Mouse (Mus musculus) heart, adult 10 weeks (tissue): ENCODE data around the gene Gm4969. TPM values are rescaled to one million over a fixed set of nuclear protein-coding genes. Genes with fewer than 3 reads are reported as not detected.

Experiments used
- polyA plus RNA-seq: library from polyadenylated mRNA; stranded (reverse); fragments of 350-450 nt; fragmentation: Illumina TruSeq; extraction: RNeasy Lipid Tissue Mini Kit (QIAGEN cat#74804); gene quantifications from one replicate; pipeline ENCODE4 v1.2.3, GENCODE M21; 2014; ENCODE audit warnings: low read depth, low replicate concordance

Gene Gm4969
- polyA plus RNA-seq = not detected

DNA sequence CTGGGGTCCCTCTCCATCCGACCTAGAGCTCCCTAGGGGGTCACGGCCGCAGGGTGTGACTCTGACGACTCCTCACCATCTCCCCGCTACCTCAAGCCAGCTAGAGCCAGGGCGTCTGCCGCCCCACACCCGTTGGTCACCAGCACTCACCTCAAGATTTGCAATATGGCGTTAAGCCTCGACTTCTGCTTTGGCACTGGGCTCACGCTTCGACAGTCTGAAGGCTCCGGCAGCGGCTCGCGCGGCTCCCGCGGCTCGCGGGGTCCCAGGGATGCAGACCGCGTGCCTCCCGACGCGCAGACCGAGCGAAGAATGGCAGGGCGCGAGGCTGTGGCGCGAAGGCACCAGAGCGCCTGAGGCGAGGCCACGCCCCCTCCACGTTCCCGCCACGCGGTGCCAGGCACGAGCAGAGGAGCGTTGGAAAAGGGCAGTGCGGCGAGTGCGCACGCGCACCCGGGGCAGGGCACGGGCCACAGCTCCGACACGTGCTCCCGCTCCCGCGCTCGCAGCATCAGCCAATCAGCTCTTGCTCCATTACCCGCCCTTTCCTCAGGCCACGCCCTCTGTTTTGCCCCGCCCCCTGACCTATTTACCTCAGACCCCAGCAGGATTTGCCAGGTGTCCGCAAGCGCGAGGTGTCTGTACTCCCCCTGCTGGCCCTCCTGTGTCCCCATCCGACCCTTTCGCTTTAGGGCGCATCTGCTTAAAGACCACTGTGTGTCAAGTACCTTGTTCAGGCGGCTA, at the start of gene Gm4969:
Gm4969 (minus strand) TSS at position 341 of the 744 bp plus-strand sequence.

DNA sequence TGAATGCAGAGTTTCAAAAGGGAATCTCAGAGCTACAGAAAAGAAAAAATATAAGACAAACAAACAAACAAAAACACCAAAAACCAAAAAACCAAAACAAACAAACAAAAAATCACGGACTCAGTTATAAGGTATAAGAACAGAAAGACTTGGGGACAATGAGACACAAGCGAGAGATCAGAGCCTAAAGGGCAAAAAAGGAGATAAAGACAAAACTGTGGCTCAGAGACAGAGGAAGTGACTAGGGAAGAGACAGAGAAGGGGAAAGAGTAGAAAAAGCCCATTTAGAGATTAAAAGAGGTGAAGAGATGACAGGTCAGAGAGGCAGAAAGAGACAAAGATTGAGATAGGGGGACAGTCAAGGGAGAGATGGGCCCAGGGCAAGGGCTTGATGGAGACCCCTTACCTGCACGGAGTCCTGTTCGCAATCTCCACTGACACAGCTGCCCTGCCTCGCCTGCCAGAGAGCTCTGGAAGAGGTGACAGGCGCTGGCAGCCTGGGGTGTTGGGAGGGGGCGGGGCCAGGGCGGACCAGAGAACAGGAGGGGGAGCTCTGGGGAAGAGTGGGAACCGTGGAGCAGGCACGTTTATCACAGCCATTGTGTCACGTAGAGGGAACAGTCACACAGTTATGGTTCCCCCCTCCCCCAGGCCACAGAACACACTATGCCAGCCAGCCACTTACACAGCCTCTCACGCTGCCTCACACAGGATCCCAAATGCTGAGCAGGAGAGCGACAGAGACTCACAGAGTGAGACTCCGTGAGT, 47.7 kb upstream of the Gm4969 start, which contains the start of gene Gipr:
Gipr (minus strand) TSS at position 472 of the 768 bp plus-strand sequence.

DNA sequence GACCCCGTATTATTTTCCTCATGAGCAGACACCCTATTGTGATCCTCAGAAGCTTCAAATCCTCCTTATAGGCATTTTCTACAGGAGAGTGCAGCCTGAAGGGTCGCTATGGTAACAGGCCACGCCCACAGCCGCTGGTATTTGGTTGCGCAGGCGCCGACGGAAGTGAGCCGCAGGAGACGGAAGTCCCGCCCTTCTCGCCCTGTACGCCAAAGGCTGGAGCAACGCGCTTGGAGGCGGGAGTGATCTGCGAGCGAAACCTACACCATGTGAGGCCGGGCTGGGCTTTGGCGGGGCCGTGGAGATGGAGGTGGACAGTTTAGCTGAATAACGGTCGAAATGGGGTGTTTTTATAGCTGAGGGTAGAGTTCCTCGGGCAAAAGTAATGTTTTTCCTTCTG, 31.5 kb upstream of the Gm4969 start, which contains the start of gene Snrpd2:
Snrpd2 (plus strand) TSS at position 97 of the 400 bp plus-strand sequence.

DNA sequence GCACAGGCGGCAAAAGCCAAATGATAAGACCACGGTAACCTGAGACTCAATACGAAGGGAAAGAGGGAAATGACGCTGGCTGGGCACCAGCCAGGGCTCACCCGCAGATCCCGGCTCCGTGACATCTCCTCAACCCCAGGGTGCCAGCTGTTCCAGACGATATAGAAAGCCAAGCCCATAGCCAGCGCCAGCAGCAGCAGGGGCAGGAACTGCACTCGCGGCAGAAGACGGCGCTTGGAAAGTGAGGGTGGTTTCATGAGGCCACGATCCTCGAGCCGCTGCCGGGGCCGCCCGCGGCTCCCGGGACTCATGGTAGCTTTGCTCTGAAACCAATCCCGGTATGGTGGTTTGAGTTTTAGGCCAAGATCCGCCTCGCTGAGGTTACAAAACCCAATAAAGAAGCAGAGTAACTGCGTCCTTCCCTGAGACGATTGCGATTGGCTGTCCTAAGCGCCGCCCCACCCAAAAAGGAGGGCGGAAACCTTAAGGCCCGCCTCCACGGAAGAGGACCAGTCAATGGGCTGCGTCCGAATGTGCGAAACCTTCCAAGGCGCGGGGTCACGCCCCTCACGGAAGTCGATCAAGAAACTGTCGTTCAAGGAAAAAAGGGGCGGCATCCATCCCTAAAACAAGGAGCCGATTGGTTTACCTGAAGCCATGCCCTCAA, 30.8 kb upstream of the Gm4969 start, which contains the start of gene Qpctl:
Qpctl (minus strand) TSS at position 417 of the 667 bp plus-strand sequence.

DNA sequence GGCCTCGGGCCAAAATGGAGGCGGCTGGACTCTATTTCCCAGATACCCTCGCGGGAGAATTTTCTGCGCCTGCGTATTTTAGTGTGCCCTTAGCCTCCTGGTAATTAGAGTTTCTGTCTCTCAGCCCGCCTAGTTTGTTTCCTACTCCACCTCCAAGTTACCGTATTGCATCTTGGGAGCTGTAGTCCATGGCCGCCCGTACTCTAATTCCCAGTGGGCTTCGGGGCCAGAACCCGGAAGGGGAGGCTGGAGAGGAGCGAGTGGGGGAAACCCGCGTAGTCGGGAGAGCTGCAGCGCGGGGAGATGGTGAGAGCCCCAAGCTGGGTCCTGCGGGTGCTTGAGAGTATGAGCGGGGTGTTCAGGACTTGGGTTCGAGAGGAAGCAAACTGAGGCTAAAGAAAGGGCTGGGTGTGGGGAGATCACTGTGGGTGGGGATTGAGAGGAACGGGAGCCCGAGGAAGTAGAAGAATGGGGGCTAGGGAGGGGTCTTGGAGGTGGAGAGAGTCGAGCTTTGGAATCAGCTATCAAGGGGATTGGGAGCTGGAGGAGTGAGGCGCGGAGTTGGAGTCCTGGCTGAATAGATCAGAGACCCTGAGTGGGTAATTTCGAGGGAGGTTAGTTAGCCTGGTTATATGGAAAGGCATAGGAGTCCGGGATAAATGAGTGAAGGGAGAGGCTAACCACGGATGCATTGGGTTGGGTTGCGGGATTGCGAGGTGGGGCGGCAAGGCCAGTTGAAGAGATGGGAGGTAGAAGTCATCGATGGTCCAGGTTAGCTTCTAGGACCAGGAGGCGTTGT, 1.7 kb upstream of the Gm4969 start, which contains the start of gene Fbxo46:
Fbxo46 (plus strand) TSS at position 229 of the 799 bp plus-strand sequence.

DNA sequence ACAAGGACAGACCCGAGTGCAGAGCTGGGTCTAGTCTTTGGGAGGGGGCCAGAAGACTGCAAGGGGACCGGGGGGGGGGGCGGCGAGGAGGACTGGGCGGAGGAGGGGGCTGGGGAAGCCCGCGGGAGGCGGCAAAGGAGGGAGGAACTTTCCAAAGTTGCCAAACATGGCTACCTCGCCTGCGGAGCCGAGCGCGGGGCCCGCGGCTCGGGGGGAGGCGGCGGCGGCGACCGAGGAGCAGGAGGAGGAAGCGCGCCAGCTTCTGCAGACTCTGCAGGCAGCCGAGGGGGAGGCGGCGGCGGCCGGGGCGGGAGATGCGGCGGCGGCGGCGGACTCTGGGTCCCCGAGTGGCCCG, 23.7 kb downstream of the Gm4969 start, which contains the start of gene Six5:
Six5 (plus strand) TSS at position 124 of the 355 bp plus-strand sequence.

DNA sequence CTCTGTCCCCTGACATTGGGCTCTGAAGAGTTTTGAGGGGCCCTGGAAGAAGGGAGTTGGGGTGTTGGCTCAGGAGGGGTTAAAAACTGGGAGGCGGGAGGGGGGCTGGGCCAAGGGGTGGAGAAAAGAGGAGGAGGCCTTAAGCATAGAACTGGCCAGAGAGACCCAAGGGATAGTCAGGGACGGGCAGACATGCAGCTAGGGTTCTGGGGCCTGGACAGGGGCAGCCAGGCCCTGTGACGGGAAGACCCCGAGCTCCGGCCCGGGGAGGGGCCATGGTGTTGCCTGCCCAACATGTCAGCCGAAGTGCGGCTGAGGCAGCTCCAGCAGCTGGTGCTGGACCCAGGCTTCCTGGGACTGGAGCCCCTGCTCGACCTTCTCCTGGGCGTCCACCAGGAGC, 34.5 kb downstream of the Gm4969 start, which contains the start of gene Dmpk:
Dmpk (plus strand) TSS at position 149 of the 400 bp plus-strand sequence.

DNA sequence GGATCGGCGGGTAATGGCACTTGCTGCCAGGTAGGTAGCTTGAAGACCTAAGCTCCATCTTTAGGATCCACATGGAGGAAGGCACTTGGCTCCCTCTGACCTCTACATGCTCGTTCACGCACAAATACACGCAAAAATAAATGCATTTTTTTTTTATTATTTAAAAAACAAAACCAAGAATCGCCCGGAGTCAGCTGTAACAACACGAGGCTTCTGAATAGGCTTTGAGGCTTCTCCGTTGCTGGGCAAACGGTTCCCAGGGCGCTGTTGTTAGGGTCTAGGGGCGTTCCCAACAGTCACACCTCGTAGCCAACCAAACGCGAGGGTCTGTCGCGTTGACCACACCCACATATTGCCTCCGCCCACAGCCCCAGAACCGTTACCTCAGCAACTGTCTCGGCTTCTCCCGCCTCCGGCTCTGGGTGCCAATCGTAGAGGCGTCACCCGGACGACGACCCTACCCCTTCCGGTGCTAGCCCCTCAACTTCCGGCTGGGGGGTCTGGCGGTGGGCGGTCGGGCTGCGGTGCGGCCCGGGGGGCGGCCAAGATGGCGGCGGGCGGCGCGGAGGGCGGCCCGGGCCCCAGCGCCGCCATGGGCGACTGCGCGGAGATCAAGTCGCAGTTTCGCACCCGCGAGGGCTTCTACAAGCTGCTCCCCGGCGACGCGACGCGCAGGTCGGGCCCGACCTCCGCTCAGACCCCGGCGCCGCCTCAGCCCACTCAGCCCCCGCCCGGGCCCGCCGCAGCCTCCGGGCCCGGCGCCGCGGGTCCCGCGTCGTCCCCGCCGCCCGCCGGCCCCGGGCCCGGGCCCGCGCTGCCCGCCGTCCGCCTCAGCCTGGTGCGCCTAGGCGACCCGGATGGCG, 42.2 kb downstream of the Gm4969 start, which contains the start of gene Dmwd:
Dmwd (plus strand) TSS at position 505 of the 863 bp plus-strand sequence.

DNA sequence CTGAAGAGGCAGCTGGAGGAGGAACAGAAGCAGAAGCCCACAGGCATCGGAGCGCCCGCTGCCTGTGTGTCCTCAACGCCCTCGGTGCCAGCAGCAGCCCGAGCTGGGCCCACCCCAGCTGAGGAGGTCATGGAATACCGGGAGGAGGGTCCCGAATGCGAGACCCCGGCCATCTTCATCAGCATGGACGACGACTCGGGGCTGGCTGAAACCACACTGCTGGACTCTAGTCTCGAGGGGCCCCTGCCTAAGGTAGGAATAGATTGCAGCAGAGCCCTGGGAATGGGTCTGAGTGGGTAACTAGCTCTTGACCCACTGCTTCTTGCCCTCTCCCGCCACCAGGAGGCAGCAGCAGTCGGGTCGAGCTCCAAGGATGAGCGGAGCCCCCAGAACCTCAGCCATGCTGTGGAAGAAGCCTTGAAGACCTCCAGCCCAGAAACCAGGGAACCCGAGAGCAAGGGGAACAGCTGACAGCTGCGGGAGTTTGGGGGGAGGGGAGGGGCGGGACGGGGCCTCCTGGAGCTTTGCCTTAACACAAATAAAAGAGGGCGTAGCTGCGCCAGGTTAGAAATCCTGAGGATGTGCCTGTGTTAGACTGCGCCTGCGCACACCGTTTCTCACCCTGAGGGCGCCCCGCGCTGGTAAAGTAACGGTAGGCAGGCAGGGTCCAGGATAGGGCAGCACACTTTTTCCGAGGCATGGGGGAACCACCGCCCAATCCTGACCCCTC, 64.0 kb downstream of the Gm4969 start, which contains the start of gene Rsph6a:
Rsph6a (plus strand) TSS at position 644 of the 730 bp plus-strand sequence.

Other genes starting within 250 kb of the Gm4969 start
- gene Pglyrp1, start 247.0 kb downstream of the Gm4969 start, polyA plus RNA-seq = not detected
- 16.2 TPM for gene Ccdc61, start 208.0 kb downstream of the Gm4969 start, polyA plus RNA-seq
- gene Nova2, start 192.5 kb downstream of the Gm4969 start, polyA plus RNA-seq = 2.2 TPM
- gene Nanos2, start 131.0 kb downstream of the Gm4969 start, polyA plus RNA-seq = not detected
- gene Mypop, start 127.1 kb downstream of the Gm4969 start, polyA plus RNA-seq = 3.9 TPM
- 15.7 TPM for gene Irf2bp1, start 114.3 kb downstream of the Gm4969 start, polyA plus RNA-seq
- not detected for gene Foxa3, start 94.8 kb downstream of the Gm4969 start, polyA plus RNA-seq
- gene Sympk, start 94.0 kb downstream of the Gm4969 start, polyA plus RNA-seq = 84.9 TPM
- gene Rsph6a, start 63.7 kb downstream of the Gm4969 start, polyA plus RNA-seq = not detected
- gene Dmwd, start 42.1 kb downstream of the Gm4969 start, polyA plus RNA-seq = 61.5 TPM
- gene Dmpk, start 34.5 kb downstream of the Gm4969 start, polyA plus RNA-seq = 569 TPM
- gene Six5, start 23.8 kb downstream of the Gm4969 start, polyA plus RNA-seq = 11.9 TPM
- 4.0 TPM for gene Fbxo46, start 1.5 kb upstream of the Gm4969 start, polyA plus RNA-seq
- 5.1 TPM for gene Qpctl, start 30.9 kb upstream of the Gm4969 start, polyA plus RNA-seq
- 49.9 TPM for gene Snrpd2, start 31.4 kb upstream of the Gm4969 start, polyA plus RNA-seq
- 0.89 TPM for gene Gipr, start 47.8 kb upstream of the Gm4969 start, polyA plus RNA-seq
- 36.9 TPM for gene Eml2, start 58.1 kb upstream of the Gm4969 start, polyA plus RNA-seq
- 8.0 TPM for gene Gpr4, start 94.2 kb upstream of the Gm4969 start, polyA plus RNA-seq
- gene Opa3, start 110.0 kb upstream of the Gm4969 start, polyA plus RNA-seq = 69.0 TPM
- 36.4 TPM for gene Vasp, start 153.4 kb upstream of the Gm4969 start, polyA plus RNA-seq
- not detected for gene Ppm1n, start 161.7 kb upstream of the Gm4969 start, polyA plus RNA-seq
- 176 TPM for gene Rtn2, start 164.3 kb upstream of the Gm4969 start, polyA plus RNA-seq
- 3.6 TPM for gene Fosb, start 191.7 kb upstream of the Gm4969 start, polyA plus RNA-seq
- 48.8 TPM for gene Ercc1, start 226.4 kb upstream of the Gm4969 start, polyA plus RNA-seq
- gene Cd3eap, start 241.1 kb upstream of the Gm4969 start, polyA plus RNA-seq = 13.4 TPM
- gene Ppp1r13l, start 241.4 kb upstream of the Gm4969 start, polyA plus RNA-seq = 26.1 TPM